19 mouse cellular contexts compared by ENCODE assay signal in the genomic region with DNA sequence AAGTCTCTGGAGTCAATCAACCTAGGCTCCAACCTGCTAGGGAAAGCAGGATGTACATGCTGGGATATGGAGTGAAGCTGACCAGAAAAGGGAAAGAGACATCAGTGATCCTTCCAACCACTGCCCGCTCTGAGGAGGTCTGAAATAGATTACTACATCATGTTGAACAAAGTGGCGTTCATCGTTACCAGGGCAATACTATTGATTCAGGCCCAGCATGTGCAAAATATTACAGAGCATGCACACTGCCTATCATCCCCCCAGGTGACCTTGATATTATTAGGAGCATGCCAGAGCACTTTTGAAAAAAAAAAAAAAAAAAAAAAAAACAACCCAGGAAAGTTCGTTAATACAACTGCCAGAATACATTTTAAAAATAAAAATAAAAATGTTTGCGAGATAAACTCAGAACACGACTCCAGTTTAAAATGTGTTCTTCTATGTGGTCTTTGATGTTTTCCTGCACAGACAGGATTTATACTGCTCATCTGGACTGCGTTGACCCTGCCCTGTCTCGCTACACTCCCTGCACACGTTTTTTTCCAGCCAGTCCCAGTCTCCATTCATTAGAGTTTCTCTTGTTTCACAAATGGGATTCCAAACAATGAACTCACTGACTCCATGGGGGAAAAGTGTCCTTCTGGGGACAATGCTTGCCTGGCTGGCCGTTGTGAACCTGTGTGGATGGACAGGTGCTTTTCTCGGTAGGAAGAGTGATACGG.
DNase-seq lines count a peak whose midpoint lies in the region; ATAC-seq and TF ChIP-seq lines count a peak whose summit lies in the region.
"Had no signal": no experiment of that assay in that cellular context is flagged by ENCODE, and none has a peak within 500 bp of the region (broad histone marks: within the 10 kb centered on the region; RNA-seq: fewer than 3 reads in every experiment).

No protein-coding gene starts in this region.

- no peak for TF ChIP-seq POLR2A in brain, embryonic 14.5 days (IDR thresholded peaks at IDR 0.05; ENCODE audit: borderline replicate concordance, extremely low read depth, insufficient read depth, insufficient read length, poor library complexity, severe bottlenecking)
- no peak for TF ChIP-seq POLR2A in lung, adult 2 months (IDR thresholded peaks at IDR 0.05; ENCODE audit: borderline replicate concordance, extremely low read depth, low read depth, low read length)

- H3K27me3 ChIP-seq in kidney, postnatal 0 days (ENCODE audit: insufficient read depth, low read length) = no peaks in the 10 kb centered on the region
- no peaks in the 10 kb centered on the region for H3K27me3 ChIP-seq in midbrain, embryonic 15.5 days (replicated peaks)
- H3K27me3 ChIP-seq: neural tube, embryonic 13.5 days; Patski had no signal

- no peak overlapping the region for H3K4me2 ChIP-seq in kidney, postnatal 0 days (ENCODE audit: low read length)
- H3K4me2 ChIP-seq in midbrain, embryonic 15.5 days = no peak overlapping the region
- H3K4me2 ChIP-seq: neural tube, embryonic 13.5 days had no signal

- ATAC-seq in kidney, postnatal 0 days (replicated peaks; ENCODE audit: low FRiP score, low read depth) = no peak
- ATAC-seq in midbrain, embryonic 15.5 days (replicated peaks) = peak; percentile 66; the same call in 1 of the 2 replicates
- ATAC-seq: activated CD4-positive, CD25-positive, alpha-beta regulatory T cell, adult 4 months had no signal

- DNase-seq in kidney, postnatal 0 days (ENCODE audit: low spot score) = peak; percentile 78
- DNase-seq in kidney, postnatal 25 days = no peak
- DNase-seq in brain, embryonic 14.5 days (ENCODE audit: low read depth) = peak; percentile 40
- peak; percentile 34 for DNase-seq in embryo, embryonic 9.5 days (ENCODE audit: extremely low spot score)
- DNase-seq in lung, adult 2 months = no peak
- DNase-seq in layer of hippocampus, adult 8-10 months (ENCODE audit: low spot score in 2 of 2) = no peak
- DNase-seq: adrenal gland, postnatal 25 days; cerebellum, adult 11-12 months; cerebellum, postnatal 36 days; gastrocnemius, adult 2 months; kidney, adult 18-20 months; liver; lung, postnatal 10 days; thymus, postnatal 36 days had no signal

- H3K4me3 ChIP-seq in kidney, postnatal 0 days (replicated peaks; ENCODE audit: low read depth, low read length) = no peak overlapping the region
- H3K4me3 ChIP-seq in midbrain, embryonic 15.5 days = no peak overlapping the region
- H3K4me3 ChIP-seq in lung, adult 2 months (replicated peaks; ENCODE audit: extremely low read depth, low read depth, low read length) = no peak overlapping the region
- H3K4me3 ChIP-seq: gastrocnemius, adult 2 months; layer of hippocampus, adult 2 months; neural tube, embryonic 13.5 days had no signal

- H3K4me1 ChIP-seq in kidney, postnatal 0 days (replicated peaks; ENCODE audit: insufficient read depth, low read length) = peaks cover 22% of the 10 kb centered on the region; the same call in 1 of the 2 replicates
- peaks cover 14% of the 10 kb centered on the region for H3K4me1 ChIP-seq in midbrain, embryonic 15.5 days
- H3K4me1 ChIP-seq in lung, adult 2 months (ENCODE audit: control insufficient read depth, insufficient read depth, low read length) = 0 out of 2 replicates have a peak, but pooled peaks cover 2% of the 10 kb centered on the region

- no peak overlapping the region for H3K27ac ChIP-seq in kidney, postnatal 0 days
- no peak overlapping the region for H3K27ac ChIP-seq in midbrain, embryonic 15.5 days
- H3K27ac ChIP-seq: gastrocnemius, adult 2 months; layer of hippocampus, adult 2 months; neural tube, embryonic 13.5 days had no signal

- H3K36me3 ChIP-seq in kidney, postnatal 0 days (ENCODE audit: insufficient read depth, low read length) = no peaks in the 10 kb centered on the region
- H3K36me3 ChIP-seq in midbrain, embryonic 15.5 days (replicated peaks) = no peaks in the 10 kb centered on the region
- H3K36me3 ChIP-seq: neural tube, embryonic 13.5 days had no signal

- 34% methylated on average over 12 of the region's 12 CpGs for WGBS in kidney, postnatal 0 days
- 46% methylated on average over 12 of the region's 12 CpGs for WGBS in midbrain, embryonic 15.5 days
- 72% methylated on average over 12 of the region's 12 CpGs for WGBS in lung, adult 2 months

- H3K9ac ChIP-seq in kidney, postnatal 0 days (ENCODE audit: low read depth, low read length) = no peak overlapping the region
- H3K9ac ChIP-seq in midbrain, embryonic 15.5 days = no peak overlapping the region
- H3K9ac ChIP-seq: neural tube, embryonic 13.5 days had no signal

- H3K9me3 ChIP-seq in kidney, postnatal 0 days (replicated peaks; ENCODE audit: low read length) = no peaks in the 10 kb centered on the region
- no peaks in the 10 kb centered on the region for H3K9me3 ChIP-seq in midbrain, embryonic 15.5 days
- H3K9me3 ChIP-seq: neural tube, embryonic 13.5 days had no signal

- TF ChIP-seq CTCF in kidney, postnatal 0 days (IDR thresholded peaks at IDR 0.05; ENCODE audit: low read depth) = no peak
- TF ChIP-seq CTCF in brain, embryonic 14.5 days (IDR thresholded peaks at IDR 0.05; ENCODE audit: borderline replicate concordance, extremely low read depth, insufficient read depth, insufficient read length) = no peak
- no peak for TF ChIP-seq CTCF in lung, adult 2 months (IDR thresholded peaks at IDR 0.05; ENCODE audit: insufficient read depth, low read length)

Comparison
In these comparisons a context has a peak if more than half of its experiments do, and no peak if none do; other contexts are left out.
1. DNase-seq: peak in kidney, postnatal 0 days (single experiment), brain, embryonic 14.5 days (single experiment) and embryo, embryonic 9.5 days (single experiment); none in kidney, postnatal 25 days (0 of 2), lung, adult 2 months (single experiment) and layer of hippocampus, adult 8-10 months (0 of 2).